In the genomic region with DNA sequence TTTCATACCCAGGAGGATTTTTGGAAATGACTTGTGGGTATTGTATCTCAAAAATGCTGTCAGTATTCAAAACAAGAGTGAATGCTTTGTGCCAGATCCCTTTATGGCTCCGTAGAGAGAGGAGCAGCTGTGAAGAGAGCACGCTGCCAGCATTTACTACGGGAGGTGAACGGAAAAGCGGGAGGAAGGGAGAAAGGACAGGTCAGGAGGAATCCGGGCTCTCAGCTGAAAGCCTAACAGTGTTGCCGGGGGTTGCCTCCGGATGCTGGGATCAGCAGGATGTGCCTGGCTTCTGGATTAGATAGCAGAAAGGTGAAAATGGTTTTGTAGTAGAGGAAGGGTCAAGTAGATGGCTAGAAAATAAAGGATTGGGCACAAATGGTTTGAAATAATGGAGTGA, we compare ENCODE assay signal across 17 mouse cellular contexts. TPM values are rescaled to one million over a fixed set of nuclear protein-coding genes. Genes with fewer than 3 reads are reported as not detected.
DNase-seq lines count a peak whose midpoint lies in the region; ATAC-seq and TF ChIP-seq lines count a peak whose summit lies in the region.
"Had no signal": no experiment of that assay in that cellular context is flagged by ENCODE, and none has a peak within 500 bp of the region (broad histone marks: within the 10 kb centered on the region; RNA-seq: fewer than 3 reads in every experiment).

No protein-coding gene starts in this region.

- H3K36me3 ChIP-seq in liver, embryonic 11.5 days (ENCODE audit: control insufficient read depth, insufficient read depth, low read length): peaks cover 41% of the 10 kb centered on the region
- peaks cover 87% of the 10 kb centered on the region for H3K36me3 ChIP-seq in liver, postnatal 0 days (replicated peaks; ENCODE audit: insufficient read depth, low read length)
- peaks cover 41% of the 10 kb centered on the region for H3K36me3 ChIP-seq in neural tube, embryonic 15.5 days

- TF ChIP-seq CTCF in liver, postnatal 0 days (IDR thresholded peaks at IDR 0.05; ENCODE audit: low read depth): no peak

- H3K4me3 ChIP-seq in liver, embryonic 11.5 days (ENCODE audit: low read depth, low read length): no peak overlapping the region
- H3K4me3 ChIP-seq in liver, postnatal 0 days (ENCODE audit: low read depth, low read length): no peak overlapping the region
- no peak overlapping the region for H3K4me3 ChIP-seq in neural tube, embryonic 15.5 days (replicated peaks)
- H3K4me3 ChIP-seq: embryonic facial prominence, embryonic 12.5 days; heart, adult 2 months; hindbrain, embryonic 12.5 days; left cerebral cortex, adult 2 months; midbrain, embryonic 12.5 days had no signal

- no peak overlapping the region for H3K27ac ChIP-seq in liver, embryonic 11.5 days (ENCODE audit: low read depth, low read length)
- no peak overlapping the region for H3K27ac ChIP-seq in liver, postnatal 0 days (ENCODE audit: low read depth)
- peak overlapping the region; percentile 1; the same call in 1 of the 2 replicates for H3K27ac ChIP-seq in neural tube, embryonic 15.5 days (replicated peaks)
- H3K27ac ChIP-seq: embryonic facial prominence, embryonic 12.5 days; heart, adult 2 months; hindbrain, embryonic 12.5 days; left cerebral cortex, adult 2 months; midbrain, embryonic 12.5 days had no signal

- peak; percentile 89 for DNase-seq in heart, adult 11 months
- DNase-seq in heart, adult 8-10 months (ENCODE audit: low spot score): no peak
- no peak for DNase-seq in liver, embryonic 11.5 days (ENCODE audit: low spot score)
- no peak for DNase-seq in liver, postnatal 0 days
- DNase-seq in cerebellum, adult 9-11 months: peak; percentile 74
- DNase-seq: adrenal gland, postnatal 10 days; heart, adult 2 months; lung, postnatal 14 days; retina, postnatal 1 day; spleen, adult 18-20 months had no signal

- peak overlapping the region; percentile 55 for H3K4me2 ChIP-seq in liver, embryonic 11.5 days
- H3K4me2 ChIP-seq in liver, postnatal 0 days (ENCODE audit: low read depth, low read length): no peak overlapping the region
- H3K4me2 ChIP-seq in neural tube, embryonic 15.5 days: no peak overlapping the region
- H3K4me2 ChIP-seq: embryonic facial prominence, embryonic 12.5 days; hindbrain, embryonic 12.5 days; midbrain, embryonic 12.5 days had no signal

- H3K4me1 ChIP-seq in liver, embryonic 11.5 days (replicated peaks; ENCODE audit: control insufficient read depth, insufficient read depth, low read length): peaks cover 36% of the 10 kb centered on the region
- peaks cover 30% of the 10 kb centered on the region for H3K4me1 ChIP-seq in liver, postnatal 0 days (ENCODE audit: insufficient read depth)
- peaks cover 12% of the 10 kb centered on the region; the same call in 1 of the 2 replicates for H3K4me1 ChIP-seq in neural tube, embryonic 15.5 days
- H3K4me1 ChIP-seq: embryonic facial prominence, embryonic 12.5 days; hindbrain, embryonic 12.5 days; midbrain, embryonic 12.5 days had no signal

- H3K9me3 ChIP-seq in liver, embryonic 11.5 days (ENCODE audit: control insufficient read depth, low read length): no peaks in the 10 kb centered on the region
- no peaks in the 10 kb centered on the region for H3K9me3 ChIP-seq in liver, postnatal 0 days (ENCODE audit: low read length)
- H3K9me3 ChIP-seq in neural tube, embryonic 15.5 days (replicated peaks): no peaks in the 10 kb centered on the region
- H3K9me3 ChIP-seq: embryonic facial prominence, embryonic 12.5 days; hindbrain, embryonic 12.5 days; midbrain, embryonic 12.5 days had no signal

- no peak for ATAC-seq in liver, embryonic 11.5 days (replicated peaks; ENCODE audit: low FRiP score)
- ATAC-seq in liver, postnatal 0 days: no peak
- ATAC-seq in neural tube, embryonic 15.5 days (ENCODE audit: low FRiP score): no peak
- no peak for ATAC-seq in megakaryocyte-erythroid progenitor cell, adult 5-6 weeks (replicated peaks; ENCODE audit: low FRiP score, low TSS enrichment, poor library complexity, severe bottlenecking)
- ATAC-seq: intestine, postnatal 0 days had no signal

- no peak for TF ChIP-seq EP300 in liver, postnatal 0 days (IDR thresholded peaks at IDR 0.05; ENCODE audit: low read depth)

- H3K27me3 ChIP-seq in liver, embryonic 11.5 days (replicated peaks; ENCODE audit: control insufficient read depth, insufficient read depth, low read length): no peaks in the 10 kb centered on the region
- H3K27me3 ChIP-seq in liver, postnatal 0 days (ENCODE audit: insufficient read depth, low read length): no peaks in the 10 kb centered on the region
- H3K27me3 ChIP-seq in neural tube, embryonic 15.5 days (replicated peaks): no peaks in the 10 kb centered on the region
- H3K27me3 ChIP-seq: embryonic facial prominence, embryonic 12.5 days; hindbrain, embryonic 12.5 days; midbrain, embryonic 12.5 days had no signal

- no peak overlapping the region for H3K9ac ChIP-seq in liver, embryonic 11.5 days (ENCODE audit: low read depth, low read length)
- no peak overlapping the region for H3K9ac ChIP-seq in liver, postnatal 0 days (replicated peaks)
- H3K9ac ChIP-seq in neural tube, embryonic 15.5 days (replicated peaks): no peak overlapping the region
- H3K9ac ChIP-seq: embryonic facial prominence, embryonic 12.5 days; hindbrain, embryonic 12.5 days; midbrain, embryonic 12.5 days had no signal

- WGBS in liver, embryonic 11.5 days: 76% methylated on average over 8 of the region's 8 CpGs
- 92% methylated on average over 8 of the region's 8 CpGs for WGBS in liver, postnatal 0 days (ENCODE audit: insufficient replicate concordance)
- 36% methylated on average over 8 of the region's 8 CpGs for WGBS in neural tube, embryonic 15.5 days

RNA-seq across cellular contexts. Expression of a gene that starts 11.6 kb away (rescaled TPM):
- total RNA-seq in heart, adult 8-10 months (2022): 10 to 100 TPM; 11.0 to 21.4 (median 13.7) TPM
- 74.4 and 76.3 TPM in 2 replicates for polyA plus RNA-seq in liver, embryonic 11.5 days (2014; fragmentation: Nextera tagmentation; extraction: Ambion mirVana)
- 31.9 and 32.7 TPM in 2 replicates for polyA plus RNA-seq in liver, postnatal 0 days (2015; fragmentation: Nextera tagmentation; extraction: Ambion mirVana)
- 99.5 and 112 TPM in 2 replicates for polyA plus RNA-seq in neural tube, embryonic 15.5 days (2015; fragmentation: Nextera tagmentation; extraction: Ambion mirVana)
- total RNA-seq in megakaryocyte-erythroid progenitor cell, adult 5-6 weeks (2014; fragmentation: Nextera tagmentation): 55.1 and 77.7 TPM in 2 replicates
- total RNA-seq in megakaryocyte-erythroid progenitor cell, adult 5-6 weeks (2017): 37.7 and 41.5 TPM in 2 replicates

Comparison
In these comparisons a context has a peak if more than half of its experiments do, and no peak if none do; other contexts are left out.
1. DNase-seq: peak in heart, adult 11 months (single experiment) and cerebellum, adult 9-11 months (single experiment); none in heart, adult 8-10 months (single experiment), liver, embryonic 11.5 days (single experiment) and liver, postnatal 0 days (single experiment).